Mouse (Mus musculus) urinary bladder, postnatal 36 days (tissue): ENCODE data around the gene Nop9.
A peak's percentile ranks its signal among the peaks of the same experiment; 100 is the strongest.

Source experiments
- DNase-seq, 2 experiments: peaks; one replicate each; pipeline ENCODE4 v3.0.0; 2022; ENCODE audit warnings: low spot score in 2 of 2, mixed read lengths in 1 of 2

Nop9 gene

DNA sequence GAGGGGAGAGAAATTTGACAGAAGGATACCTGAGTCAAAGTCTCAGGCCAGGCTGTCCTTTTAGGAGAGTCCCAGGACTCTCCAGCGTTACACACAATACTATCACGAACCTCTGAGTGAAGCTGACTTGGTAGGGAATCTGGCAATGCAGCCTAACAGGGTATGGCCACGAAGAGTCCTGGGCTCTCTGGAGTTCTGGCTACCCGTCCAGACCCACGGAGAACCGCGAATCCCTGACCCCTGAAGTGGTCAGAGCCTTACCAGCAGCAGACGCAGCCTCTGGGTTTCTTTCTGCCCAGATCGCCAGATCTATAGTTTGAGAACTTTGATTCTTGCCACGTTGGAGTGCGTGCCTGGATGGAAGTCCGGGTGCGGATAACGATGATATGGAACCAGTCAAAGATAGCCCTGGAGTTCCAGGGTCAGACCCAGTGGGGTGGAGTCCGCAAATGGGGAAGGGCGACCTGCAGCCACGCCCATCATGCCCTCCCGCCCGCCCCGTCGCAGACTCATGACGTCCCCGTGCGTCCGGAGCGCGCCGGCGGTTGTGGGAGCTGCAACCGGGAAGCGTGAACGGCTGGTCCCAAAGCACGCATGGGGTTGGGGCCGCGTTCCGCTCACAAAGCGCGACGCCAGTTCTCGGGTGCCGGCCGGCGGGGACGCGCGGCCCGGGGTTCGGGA, at the start of gene Nop9, which contains the start of gene Dhrs1:
Gene Nop9, plus strand, starts transcription at position 514 of the 681 bp plus-strand sequence.
Gene Dhrs1, minus strand, starts transcription at position 511 of the 681 bp plus-strand sequence.
- DNase-seq, result peak; percentile 83 to 89

DNA sequence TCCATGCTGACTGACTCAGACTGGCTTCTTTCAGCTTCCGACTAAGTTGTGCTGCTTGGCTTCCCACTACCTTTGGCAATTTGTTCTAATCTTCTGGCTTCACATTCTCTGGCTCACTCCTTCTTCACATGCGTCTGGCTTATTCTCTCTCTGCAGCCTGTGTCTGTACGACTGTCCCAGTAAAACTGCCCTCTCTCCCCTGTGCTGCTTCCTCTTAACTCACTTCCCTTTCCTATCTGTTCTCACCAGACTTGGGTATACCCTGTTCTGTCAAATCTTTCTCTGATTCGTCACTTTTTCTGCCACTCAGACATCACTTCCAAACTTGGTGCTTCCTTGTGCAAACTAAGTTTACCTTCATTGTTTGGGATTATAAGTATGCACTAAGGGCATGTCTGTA, 48.3 kb upstream of the Nop9 start:
- DNase-seq, result no peak

DNA sequence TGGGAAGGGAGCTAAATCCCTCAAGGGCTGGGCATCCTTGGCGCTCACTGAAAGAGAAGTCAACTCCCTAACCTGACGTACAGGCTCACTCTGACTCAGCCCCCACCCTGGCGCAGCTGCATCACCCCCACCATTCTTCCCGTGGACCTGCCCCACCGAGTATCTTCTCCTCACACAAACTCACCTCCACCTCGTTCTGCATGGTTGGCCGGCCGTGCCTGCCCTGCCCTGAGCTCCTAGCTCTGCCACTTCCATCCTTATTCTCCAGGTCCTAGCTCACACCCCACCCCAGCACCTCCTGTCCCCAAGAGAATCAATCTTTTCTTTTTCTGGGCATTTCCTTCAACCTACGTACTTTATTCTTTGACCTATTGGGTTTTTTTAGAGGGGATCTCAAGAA, 44.4 kb upstream of the Nop9 start:
- DNase-seq, result no peak

DNA sequence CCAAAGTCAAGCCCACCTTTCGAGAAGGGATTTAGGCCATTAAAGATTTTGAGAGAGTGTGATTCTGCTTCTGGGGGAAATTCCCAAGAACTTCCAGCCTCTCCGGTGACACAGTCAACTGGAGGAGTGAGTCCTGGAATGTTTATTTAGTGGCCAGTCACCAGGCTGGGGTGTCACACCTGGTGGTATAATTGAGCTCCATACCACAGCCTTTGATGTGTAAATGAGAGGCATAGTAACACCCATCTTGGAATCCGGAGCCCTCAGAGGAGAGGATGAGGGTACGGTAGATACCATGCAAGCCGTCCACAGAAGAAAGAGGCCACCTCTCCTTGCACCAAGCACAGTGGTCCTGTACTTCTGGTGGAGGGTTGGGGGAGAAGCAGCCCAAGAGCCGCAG, 42.7 kb upstream of the Nop9 start:
- no peak for DNase-seq

DNA sequence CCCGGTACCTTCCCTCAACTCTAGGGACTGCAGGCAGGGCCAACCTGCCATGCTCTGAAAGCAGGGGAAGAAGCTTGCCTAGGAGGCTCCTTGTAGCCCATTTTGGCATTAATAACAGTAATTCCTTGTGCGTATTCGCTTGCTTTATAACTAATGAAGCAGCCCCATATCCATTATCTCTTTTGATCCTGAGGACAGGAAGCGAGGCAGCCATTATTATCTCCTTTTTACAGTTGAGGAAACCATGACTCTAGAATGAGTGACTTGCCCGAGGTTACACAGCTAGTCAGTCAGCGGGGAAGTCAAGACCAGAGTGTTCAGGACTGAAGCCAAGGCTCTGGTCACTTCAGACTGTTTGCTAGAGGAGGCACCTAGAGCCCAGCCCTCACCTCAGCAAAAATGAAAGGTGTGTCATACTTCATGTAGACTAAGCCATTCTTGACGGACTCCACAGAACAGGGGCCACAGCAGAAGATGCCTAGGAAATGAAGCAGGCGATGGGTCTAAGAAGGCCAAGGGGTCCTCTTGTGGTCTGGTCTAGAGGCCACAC, 39.4 kb upstream of the Nop9 start:
- no peak for DNase-seq

DNA sequence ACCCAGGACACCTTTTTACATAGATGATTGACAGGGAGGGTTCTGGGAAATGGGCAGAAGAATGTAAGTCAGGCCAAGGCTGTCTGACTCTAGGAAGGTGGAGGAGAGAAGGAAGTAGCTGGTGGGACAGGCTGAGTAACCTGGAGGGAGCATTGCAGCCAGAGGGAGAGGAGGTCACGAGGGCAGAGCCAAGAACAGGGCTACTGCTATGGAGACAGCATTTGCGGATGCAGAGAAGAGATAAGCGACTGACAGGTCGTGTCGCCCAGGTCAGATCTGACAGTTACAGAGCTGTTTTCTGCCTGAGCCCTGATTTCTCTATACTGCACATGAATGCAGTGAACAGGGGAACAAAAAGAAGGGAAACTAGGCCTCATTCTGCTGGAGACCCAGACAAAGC, 38.1 kb upstream of the Nop9 start:
- DNase-seq, result no peak

DNA sequence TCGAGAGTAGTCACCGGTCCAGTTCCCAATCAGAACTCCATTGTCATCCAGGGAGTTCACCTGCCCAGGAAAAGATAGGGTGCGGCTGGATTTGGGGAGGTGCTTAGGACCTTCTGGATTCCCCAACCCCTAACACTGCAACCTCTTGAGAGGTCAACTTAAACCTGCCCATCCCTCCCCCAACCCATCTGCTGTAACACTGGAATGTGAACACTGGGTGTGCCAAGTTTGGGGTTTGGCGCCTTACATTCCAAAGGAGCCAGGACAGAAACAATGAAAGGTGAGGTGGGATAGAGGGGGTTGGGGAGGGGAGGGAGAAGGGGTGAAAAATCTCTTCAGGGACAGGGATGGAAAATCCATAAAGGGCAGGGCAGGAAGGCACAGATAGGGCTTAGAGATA, 36.0 kb upstream of the Nop9 start:
- DNase-seq, result no peak

DNA sequence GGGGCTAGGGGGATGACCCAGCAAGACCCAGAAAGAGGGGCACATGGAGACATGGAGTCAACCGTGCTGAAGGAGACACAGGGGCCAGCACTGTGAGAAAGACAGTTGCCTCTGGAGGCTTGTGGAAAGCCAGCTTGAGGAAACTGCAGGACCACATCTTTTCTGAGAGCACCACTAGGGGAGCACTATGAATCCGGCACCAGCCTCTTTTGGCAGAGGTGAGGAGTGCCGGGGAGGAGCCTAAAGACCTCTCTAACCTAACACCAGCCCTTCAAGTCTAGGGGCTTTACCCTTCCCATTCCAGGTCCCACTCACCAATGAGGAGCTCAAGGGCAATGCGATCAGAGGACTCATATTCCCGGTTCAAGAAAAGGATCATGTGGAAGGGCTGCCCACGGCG, 33.7 kb upstream of the Nop9 start:
- DNase-seq, result no peak

DNA sequence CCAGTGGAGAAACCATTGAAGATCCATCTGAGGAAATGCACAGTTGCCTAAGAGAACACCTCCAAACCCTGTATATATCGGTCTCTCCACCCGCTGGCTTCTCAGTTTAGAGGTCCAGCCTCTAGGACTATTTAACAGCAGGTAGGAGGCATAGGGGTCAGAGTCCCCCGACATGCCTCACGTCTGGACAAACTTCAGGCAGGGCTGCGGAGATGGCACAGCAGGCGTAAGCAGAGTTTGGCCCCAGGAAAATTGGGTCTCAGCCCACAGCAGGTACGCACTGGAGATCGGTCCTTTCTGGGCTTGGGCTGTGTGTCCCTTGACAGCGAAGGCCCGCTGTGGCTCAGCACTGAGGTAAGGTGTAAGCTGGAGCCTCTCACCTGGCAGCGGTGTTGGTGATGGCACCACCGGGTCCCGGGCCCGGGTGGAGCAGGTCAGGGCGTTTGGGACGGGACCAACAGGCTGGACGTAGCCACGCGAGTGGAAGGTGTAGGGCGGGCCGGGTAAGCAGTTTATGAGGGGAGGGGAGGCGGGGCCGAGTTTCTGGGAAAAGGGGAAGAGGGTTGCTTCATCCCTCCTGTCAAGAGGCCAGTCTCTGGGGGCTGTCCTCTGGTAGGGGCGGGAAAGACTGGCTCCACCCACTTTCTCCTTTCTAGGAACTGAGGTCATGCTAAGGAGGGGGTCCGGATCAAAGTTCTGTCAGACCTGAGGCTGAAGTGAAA, 32.3 kb upstream of the Nop9 start:
- DNase-seq, result peak; percentile 15 to 67

DNA sequence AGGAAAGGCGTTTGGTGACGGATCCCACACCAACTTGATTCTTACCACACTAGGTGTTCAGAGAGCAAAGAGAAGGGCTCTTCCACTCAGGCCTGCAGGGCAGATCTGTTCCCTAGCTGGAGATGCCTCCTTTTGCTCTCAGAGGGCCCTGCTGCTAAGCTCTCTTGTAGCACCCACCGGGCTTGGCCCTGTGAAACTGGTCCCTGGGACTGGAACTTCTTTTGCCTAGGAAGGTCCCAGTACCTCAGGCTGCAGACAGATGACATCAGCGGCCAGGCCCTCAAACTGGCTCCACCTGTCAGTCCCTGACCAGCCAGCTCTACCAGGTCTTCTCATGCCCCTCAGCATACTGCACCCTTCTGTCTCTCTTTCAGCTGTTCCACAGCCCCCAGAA, 31.8 kb upstream of the Nop9 start, which contains the start of gene Tgm1:
Gene Tgm1, minus strand, starts transcription at position 198 of the 394 bp plus-strand sequence.
- DNase-seq, result peak; percentile 18 to 34

DNA sequence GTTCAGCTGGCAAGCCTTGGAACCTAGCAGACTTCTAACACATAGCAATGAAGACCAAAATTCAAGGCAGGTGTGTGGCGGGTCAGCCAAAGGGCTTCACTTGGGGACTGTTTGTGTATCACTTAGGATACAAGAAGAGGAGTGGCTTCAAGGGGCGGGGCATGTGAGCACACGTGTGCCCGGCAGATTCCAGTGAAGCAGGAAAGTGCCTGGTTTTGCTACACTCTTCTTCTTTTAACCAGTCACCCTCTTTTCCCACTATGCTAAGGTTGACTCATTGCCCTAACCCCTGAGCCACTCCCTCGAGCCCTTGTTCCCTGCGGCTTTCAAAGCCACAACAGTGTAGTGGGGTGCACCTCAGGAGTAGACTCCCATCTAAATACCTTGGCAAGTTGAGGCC, 30.6 kb upstream of the Nop9 start:
- no peak for DNase-seq

DNA sequence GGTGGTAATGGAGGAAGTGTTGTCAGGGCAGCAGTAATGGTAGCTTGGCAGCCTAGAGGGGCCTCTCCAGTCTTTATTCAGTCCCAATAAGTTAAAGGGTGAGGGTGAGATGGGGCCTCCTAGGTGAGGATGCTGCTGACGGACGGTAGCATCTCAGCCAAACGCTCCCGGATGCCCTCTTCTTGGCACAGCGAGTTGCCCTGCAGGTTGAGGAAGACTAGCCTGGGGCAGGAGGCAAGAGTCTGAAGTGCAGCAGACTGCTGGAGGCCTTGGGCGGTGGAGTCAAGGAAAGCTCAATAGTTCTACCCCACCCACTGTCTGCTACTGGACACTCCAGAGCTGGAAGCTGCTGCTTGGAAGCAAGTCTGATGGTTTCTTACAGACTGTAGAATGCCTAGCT, 29.2 kb upstream of the Nop9 start:
- DNase-seq, result no peak

DNA sequence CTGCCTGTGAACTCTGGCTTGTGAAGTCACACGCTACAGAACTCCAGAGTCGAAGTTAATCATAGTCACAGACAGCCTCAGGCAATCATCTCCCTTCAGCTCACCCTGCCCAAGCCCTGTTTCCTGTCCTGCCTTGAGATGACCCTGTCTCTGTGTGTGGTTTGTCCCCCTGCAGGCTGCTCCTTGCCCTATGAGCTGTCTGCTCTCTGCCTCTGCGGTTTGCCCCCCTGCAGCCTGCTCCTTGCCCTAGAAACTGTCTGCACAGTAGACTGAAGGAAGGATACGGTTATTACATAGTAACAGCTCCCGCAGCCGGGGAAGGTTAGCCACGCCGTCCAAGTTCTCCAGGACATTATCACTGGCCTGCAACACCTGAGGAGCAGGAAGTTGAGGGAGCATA, 28.6 kb upstream of the Nop9 start:
- DNase-seq, result no peak

DNA sequence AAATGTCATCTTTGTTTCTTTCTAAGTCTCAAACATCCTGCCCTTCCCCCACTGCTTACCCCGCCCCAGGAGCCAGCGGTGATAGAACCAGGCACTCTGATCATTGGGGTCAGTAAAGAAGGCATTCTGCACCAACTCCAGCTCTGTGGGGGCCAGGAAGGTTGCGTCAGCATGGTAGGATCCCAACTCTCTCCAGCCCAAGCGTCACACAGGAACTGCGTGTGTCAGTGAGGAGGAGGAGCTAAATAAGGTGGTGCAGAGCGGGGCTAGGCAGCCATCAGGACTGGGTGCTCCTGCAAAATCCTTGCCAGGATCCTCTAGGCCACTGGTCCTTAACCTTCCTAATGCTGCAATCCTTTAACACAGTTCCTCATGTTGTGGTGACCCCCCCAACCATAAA, 25.8 kb upstream of the Nop9 start:
- no peak for DNase-seq

DNA sequence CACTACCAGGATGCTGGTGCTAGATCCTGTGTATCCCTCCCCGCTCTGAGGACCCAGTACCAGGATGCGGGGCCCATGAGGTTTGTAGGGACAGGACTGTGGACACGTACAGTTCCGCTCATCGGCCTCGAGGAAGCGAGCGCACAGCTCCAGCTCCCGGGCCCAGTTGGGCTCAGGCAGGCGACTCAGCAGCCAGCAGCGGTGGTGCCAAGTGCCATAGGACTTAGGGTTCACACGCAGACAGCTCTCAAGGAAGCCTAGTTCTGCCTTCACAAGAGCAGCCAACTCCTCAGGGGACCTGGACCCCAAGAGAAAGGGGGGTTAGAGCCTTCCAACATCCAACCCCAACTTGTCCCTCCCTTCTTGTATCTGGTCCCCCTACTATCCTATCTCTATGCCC, 24.8 kb upstream of the Nop9 start:
- DNase-seq, result no peak

DNA sequence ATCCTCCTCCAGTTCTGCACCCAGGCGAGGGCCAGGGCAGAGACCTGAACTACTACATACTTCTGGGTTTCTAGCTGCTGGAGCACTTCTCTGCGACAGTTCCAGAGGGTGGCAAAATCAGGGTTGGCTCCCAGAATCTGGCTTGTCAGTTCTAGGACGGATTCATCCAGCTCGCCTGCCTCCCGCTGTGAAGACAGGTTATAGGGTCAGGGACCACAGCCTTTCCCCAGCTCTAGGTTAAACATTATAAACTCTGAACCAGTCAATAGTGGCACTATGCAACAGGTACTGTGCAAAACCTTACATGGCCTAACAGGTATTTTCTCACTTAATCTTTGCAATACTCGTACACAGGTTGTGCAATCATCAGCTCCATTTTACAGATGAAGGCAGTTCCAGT, 24.4 kb upstream of the Nop9 start:
- no peak for DNase-seq

DNA sequence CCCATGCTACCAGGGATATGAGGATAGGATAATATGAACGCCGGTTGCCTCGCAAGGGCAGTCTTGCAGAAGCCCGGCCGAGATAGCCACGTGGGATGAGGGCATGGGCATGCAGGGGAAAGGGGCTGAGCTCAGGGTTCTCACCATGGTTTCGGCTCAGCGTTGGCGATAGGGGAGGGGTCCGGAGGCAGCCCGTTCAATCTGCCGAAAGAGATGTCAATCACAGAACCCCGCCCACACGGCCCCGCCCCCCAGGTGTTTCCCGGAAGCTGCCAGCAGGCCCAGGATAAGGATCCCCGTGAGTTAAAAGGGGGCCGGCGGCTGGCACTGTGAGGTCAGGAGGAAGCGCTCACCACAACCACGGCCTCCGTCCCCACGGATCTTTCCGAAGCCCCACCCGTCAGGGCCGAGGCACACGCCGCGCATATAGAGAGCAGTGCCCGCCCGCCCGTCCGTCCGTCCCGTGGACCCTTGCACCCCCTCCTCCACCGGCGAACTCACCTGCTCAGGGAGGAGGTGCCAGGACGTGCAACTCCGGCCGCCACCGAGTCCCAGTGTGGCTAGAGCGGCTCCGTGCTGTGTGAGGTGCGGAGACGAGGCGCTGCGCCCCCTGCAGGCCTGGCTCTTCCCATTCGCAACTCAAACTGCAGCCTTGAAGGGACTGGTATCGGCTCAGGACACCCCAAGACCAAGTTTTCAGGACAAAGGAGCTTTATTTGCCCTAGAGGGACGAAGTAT, 23.6 kb upstream of the Nop9 start, which contains the start of gene Rabggta:
Gene Rabggta, minus strand, starts transcription at position 564 of the 738 bp plus-strand sequence.
- peak; percentile 90 to 91 for DNase-seq

DNA sequence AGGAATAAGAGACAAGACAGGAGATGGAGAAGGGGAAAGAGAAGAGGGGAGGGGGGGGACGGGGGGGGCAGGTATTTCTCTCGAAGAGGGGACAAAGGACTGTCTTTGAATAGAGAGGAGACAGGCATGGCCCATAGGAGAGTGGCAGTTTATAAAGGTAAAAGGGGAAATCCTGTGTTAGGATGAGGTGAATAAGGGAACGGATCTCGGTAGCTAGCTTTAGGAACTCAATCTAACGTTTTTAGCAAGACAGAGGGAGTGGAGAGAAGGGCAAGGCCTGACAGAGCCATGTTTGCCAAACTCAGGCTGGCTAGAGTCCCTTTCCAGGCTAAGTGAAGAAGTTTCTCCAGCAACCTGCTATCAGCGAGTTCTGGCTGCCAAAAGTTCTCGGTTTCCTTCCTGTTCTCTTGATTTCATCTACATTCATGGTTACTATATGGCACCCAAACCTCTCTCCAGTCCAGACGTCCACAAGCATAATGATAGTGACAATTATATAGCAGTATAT, 23.0 kb upstream of the Nop9 start:
- no peak for DNase-seq

DNA sequence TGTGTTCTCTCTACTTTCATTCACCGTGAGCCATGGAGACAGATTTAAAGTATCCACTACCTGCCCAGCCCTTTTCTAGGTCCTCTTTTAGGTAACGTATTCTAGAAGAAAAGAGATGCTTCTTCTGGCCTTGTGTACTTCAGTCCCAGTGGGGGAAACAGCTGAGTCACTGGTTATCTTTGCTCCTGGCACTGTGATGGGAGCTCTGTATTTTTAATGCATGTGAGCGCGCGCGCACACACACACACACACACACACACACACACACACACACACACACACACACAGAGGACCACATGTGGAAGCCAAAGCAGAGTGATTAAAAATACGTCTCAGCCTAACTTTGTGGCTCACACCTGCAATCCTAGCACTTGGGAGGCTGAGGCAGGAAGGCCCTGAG, 22.1 kb upstream of the Nop9 start:
- DNase-seq, result no peak

DNA sequence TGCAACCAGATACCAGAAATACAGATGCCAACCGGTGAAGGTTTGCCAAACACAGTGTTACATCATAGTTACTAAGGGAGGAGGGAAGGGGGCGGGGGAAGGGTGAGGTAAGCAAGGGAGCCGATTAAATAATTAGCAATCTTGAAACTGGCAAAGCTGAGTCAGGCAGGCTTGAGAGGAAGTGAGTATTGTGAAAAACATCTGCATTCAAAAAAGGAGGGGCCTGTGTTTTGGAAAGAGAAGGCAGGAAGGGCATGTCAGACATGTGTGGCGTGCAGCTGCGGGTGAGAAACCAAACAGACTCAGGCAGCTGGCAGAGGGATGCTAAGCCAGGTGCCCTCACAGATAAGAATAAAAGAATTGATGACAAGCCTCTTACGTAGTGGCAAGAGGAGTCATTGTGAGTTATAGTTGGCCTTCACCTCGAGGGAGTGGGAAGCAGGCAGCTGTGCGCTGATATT, 21.1 kb upstream of the Nop9 start:
- DNase-seq, result peak in 1 of 2 experiments; percentile 43

DNA sequence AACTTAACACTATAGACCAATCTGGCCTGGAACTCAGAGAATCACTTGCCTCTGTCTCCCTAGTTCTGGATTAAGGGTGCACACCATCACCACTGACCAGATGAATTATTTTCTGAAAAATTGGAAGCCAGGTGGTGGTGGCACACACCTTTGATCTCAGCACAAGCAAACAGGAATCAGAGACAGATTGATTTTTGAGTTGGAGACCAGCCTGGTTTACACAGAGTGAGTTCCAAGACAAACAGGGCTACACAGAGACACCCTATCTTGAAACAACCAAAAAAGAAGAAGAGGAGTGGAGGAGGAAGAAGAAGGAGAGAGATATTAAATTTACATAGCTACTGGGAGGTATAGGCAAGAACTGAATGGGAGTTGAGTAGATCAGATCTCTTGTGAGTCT, 19.2 kb upstream of the Nop9 start:
- no peak for DNase-seq
